Mouse (Mus musculus): Measurements from ENCODE around the gene Cd5. TPM values are rescaled to one million over a fixed set of nuclear protein-coding genes. Genes with fewer than 3 reads are reported as not detected.

Cd5 gene
- total RNA-seq, 4 experiments from 2014 or later, result 0.16 to 0.26 (median 0.21) TPM

GRCm38 (mm10) chr19:10702125-10702524 lies 36.7 kb downstream of the Cd5 start:
- DNase-seq (ENCODE audit: low spot score), result no peak

- DNase-seq (ENCODE audit: low spot score), result no peak
These were observed 37.6 kb downstream of the Cd5 start for GRCm38 (mm10) chr19:10701013-10701726.

GRCm38 (mm10) chr19:10699851-10700250 lies 39.0 kb downstream of the Cd5 start:
- no peak for DNase-seq (ENCODE audit: low spot score)

GRCm38 (mm10) chr19:10698131-10698991 lies 40.4 kb downstream of the Cd5 start:
- DNase-seq (ENCODE audit: low spot score), result no peak

GRCm38 (mm10) chr19:10695801-10696200 lies 43.0 kb downstream of the Cd5 start:
- no peak for DNase-seq (ENCODE audit: low spot score)

- DNase-seq (ENCODE audit: low spot score), result no peak
These were observed 44.7 kb downstream of the Cd5 start for GRCm38 (mm10) chr19:10693926-10694682.

- no peak for DNase-seq (ENCODE audit: low spot score)
These were observed 46.4 kb downstream of the Cd5 start for GRCm38 (mm10) chr19:10692361-10692760.

GRCm38 (mm10) chr19:10691660-10692059 lies 47.1 kb downstream of the Cd5 start:
- DNase-seq (ENCODE audit: low spot score), result no peak

- no peak for DNase-seq (ENCODE audit: low spot score)
These were observed 47.7 kb downstream of the Cd5 start for GRCm38 (mm10) chr19:10691121-10691520.

GRCm38 (mm10) chr19:10690336-10690735 lies 48.5 kb downstream of the Cd5 start:
- peak; percentile 63 for DNase-seq (ENCODE audit: low spot score)

GRCm38 (mm10) chr19:10689470-10690166 lies 49.2 kb downstream of the Cd5 start:
- peak; percentile 47 for DNase-seq (ENCODE audit: low spot score)

GRCm38 (mm10) chr19:10688537-10689352 lies 50.1 kb downstream of the Cd5 start, which contains the start of gene Vps37c:
Vps37c (plus strand) TSS chr19:10688735.
- DNase-seq (ENCODE audit: low spot score), result peak; percentile 94

GRCm38 (mm10) chr19:10685727-10686126 lies 53.1 kb downstream of the Cd5 start:
- no peak for DNase-seq (ENCODE audit: low spot score)

- no peak for DNase-seq (ENCODE audit: low spot score)
These were observed 53.7 kb downstream of the Cd5 start for GRCm38 (mm10) chr19:10685081-10685480.

- no peak for DNase-seq (ENCODE audit: low spot score)
These were observed 57.2 kb downstream of the Cd5 start for GRCm38 (mm10) chr19:10681571-10681970.

- no peak for DNase-seq (ENCODE audit: low spot score)
These were observed 60.1 kb downstream of the Cd5 start for GRCm38 (mm10) chr19:10678772-10679067.

GRCm38 (mm10) chr19:10677915-10678771 lies 60.7 kb downstream of the Cd5 start, which contains the start of gene Pga5:
Pga5 (minus strand) TSS chr19:10678071.
- peak; percentile 82 for DNase-seq (ENCODE audit: low spot score)

- DNase-seq (ENCODE audit: low spot score), result no peak
These were observed 62.1 kb downstream of the Cd5 start for GRCm38 (mm10) chr19:10676656-10677055.

GRCm38 (mm10) chr19:10673275-10673674 lies 65.5 kb downstream of the Cd5 start:
- DNase-seq (ENCODE audit: low spot score), result no peak
